In genomic region chr8:56724607-56725006, GRCm38 (mm10) we compare ENCODE assay signal across 27 mouse cellular contexts.
A peak's percentile ranks its signal among the peaks of the same experiment; 100 is the strongest.
DNase-seq lines count a peak whose midpoint lies in the region; ATAC-seq and TF ChIP-seq lines count a peak whose summit lies in the region.
"Had no signal": no experiment of that assay in that cellular context is flagged by ENCODE, and none has a peak within 500 bp of the region (broad histone marks: within the 10 kb centered on the region; RNA-seq: fewer than 3 reads in every experiment).

No protein-coding gene starts in this region.

- no peaks in the 10 kb centered on the region for H3K9me3 ChIP-seq in forebrain, embryonic 14.5 days (replicated peaks; ENCODE audit: control insufficient read depth, low read length)
- H3K9me3 ChIP-seq in forebrain, embryonic 13.5 days (replicated peaks) = no peaks in the 10 kb centered on the region
- no peaks in the 10 kb centered on the region for H3K9me3 ChIP-seq in kidney, postnatal 0 days (replicated peaks; ENCODE audit: low read length)
- H3K9me3 ChIP-seq in midbrain, postnatal 0 days (ENCODE audit: low read length) = no peaks in the 10 kb centered on the region
- H3K9me3 ChIP-seq in midbrain, embryonic 16.5 days (replicated peaks; ENCODE audit: control insufficient read depth, low read length, poor library complexity, severe bottlenecking) = no peaks in the 10 kb centered on the region
- H3K9me3 ChIP-seq: embryonic facial prominence, embryonic 13.5 days; hindbrain, embryonic 13.5 days; liver, embryonic 12.5 days; megakaryocyte, embryonic 14.5 days; midbrain, embryonic 13.5 days; neural tube, embryonic 12.5 days; stomach, embryonic 15.5 days had no signal

- peak; percentile 23 for DNase-seq in forebrain, embryonic 14.5 days (ENCODE audit: low spot score)
- DNase-seq in kidney, postnatal 0 days (ENCODE audit: low spot score) = peak; percentile 13
- no peak for DNase-seq in kidney, adult 11 months
- DNase-seq in midbrain, postnatal 0 days (ENCODE audit: low spot score) = no peak
- no peak for DNase-seq in spleen, adult 12 weeks (ENCODE audit: low spot score)
- DNase-seq: adrenal gland, postnatal 10 days; cerebellum, adult 18-20 months; cerebellum, postnatal 14 days; gastrocnemius, postnatal 14 days; heart, postnatal 36 days; kidney, postnatal 36 days; layer of hippocampus, adult 9-11 months; left cerebral cortex, postnatal 4 days; lung, adult 18-20 months; right cerebral cortex, postnatal 4 days; thymus, adult 18-20 months; thymus, postnatal 4 days had no signal

- H3K9ac ChIP-seq in forebrain, embryonic 14.5 days (ENCODE audit: low read length) = no peak overlapping the region
- no peak overlapping the region for H3K9ac ChIP-seq in forebrain, embryonic 13.5 days
- no peak overlapping the region for H3K9ac ChIP-seq in kidney, postnatal 0 days (ENCODE audit: low read depth, low read length)
- no peak overlapping the region for H3K9ac ChIP-seq in midbrain, postnatal 0 days (replicated peaks; ENCODE audit: low read length, poor library complexity, severe bottlenecking)
- H3K9ac ChIP-seq in midbrain, embryonic 16.5 days (ENCODE audit: low read depth, low read length) = no peak overlapping the region
- H3K9ac ChIP-seq: embryonic facial prominence, embryonic 13.5 days; hindbrain, embryonic 13.5 days; liver, embryonic 12.5 days; midbrain, embryonic 13.5 days; neural tube, embryonic 12.5 days; stomach, embryonic 15.5 days had no signal

- H3K27ac ChIP-seq in forebrain, embryonic 14.5 days (ENCODE audit: low read depth, low read length) = no peak overlapping the region
- no peak overlapping the region for H3K27ac ChIP-seq in forebrain, embryonic 13.5 days
- no peak overlapping the region for H3K27ac ChIP-seq in kidney, postnatal 0 days
- H3K27ac ChIP-seq in midbrain, postnatal 0 days (ENCODE audit: low read depth, low read length) = no peak overlapping the region
- no peak overlapping the region for H3K27ac ChIP-seq in midbrain, embryonic 16.5 days (ENCODE audit: low read length)
- H3K27ac ChIP-seq: embryonic facial prominence, embryonic 13.5 days; hindbrain, embryonic 13.5 days; liver, embryonic 12.5 days; midbrain, embryonic 13.5 days; neural tube, embryonic 12.5 days; stomach, embryonic 15.5 days had no signal

- no peaks in the 10 kb centered on the region for H3K36me3 ChIP-seq in forebrain, embryonic 14.5 days (ENCODE audit: control insufficient read depth, insufficient read depth, low read length)
- H3K36me3 ChIP-seq in forebrain, embryonic 13.5 days (ENCODE audit: poor library complexity, severe bottlenecking) = no peaks in the 10 kb centered on the region
- no peaks in the 10 kb centered on the region for H3K36me3 ChIP-seq in kidney, postnatal 0 days (ENCODE audit: insufficient read depth, low read length)
- no peaks in the 10 kb centered on the region for H3K36me3 ChIP-seq in midbrain, postnatal 0 days (ENCODE audit: insufficient read depth, low read length)
- H3K36me3 ChIP-seq in midbrain, embryonic 16.5 days (ENCODE audit: control insufficient read depth, insufficient read depth, low read length) = no peaks in the 10 kb centered on the region
- H3K36me3 ChIP-seq: embryonic facial prominence, embryonic 13.5 days; hindbrain, embryonic 13.5 days; liver, embryonic 12.5 days; midbrain, embryonic 13.5 days; neural tube, embryonic 12.5 days; stomach, embryonic 15.5 days had no signal

- no peaks in the 10 kb centered on the region for H3K27me3 ChIP-seq in forebrain, embryonic 14.5 days (replicated peaks; ENCODE audit: control insufficient read depth, insufficient read depth, low read length)
- H3K27me3 ChIP-seq in forebrain, embryonic 13.5 days = no peaks in the 10 kb centered on the region
- no peaks in the 10 kb centered on the region for H3K27me3 ChIP-seq in kidney, postnatal 0 days (ENCODE audit: insufficient read depth, low read length)
- H3K27me3 ChIP-seq in midbrain, postnatal 0 days (ENCODE audit: insufficient read depth, low read length) = no peaks in the 10 kb centered on the region
- no peaks in the 10 kb centered on the region for H3K27me3 ChIP-seq in midbrain, embryonic 16.5 days (ENCODE audit: control insufficient read depth, insufficient read depth, low read depth, low read length)
- H3K27me3 ChIP-seq: embryonic facial prominence, embryonic 13.5 days; hindbrain, embryonic 13.5 days; liver, embryonic 12.5 days; megakaryocyte, embryonic 14.5 days; midbrain, embryonic 13.5 days; neural tube, embryonic 12.5 days; stomach, embryonic 15.5 days had no signal

- H3K4me3 ChIP-seq in forebrain, embryonic 14.5 days (ENCODE audit: low read depth, low read length) = no peak overlapping the region
- no peak overlapping the region for H3K4me3 ChIP-seq in forebrain, embryonic 13.5 days
- H3K4me3 ChIP-seq in kidney, postnatal 0 days (replicated peaks; ENCODE audit: low read depth, low read length) = no peak overlapping the region
- no peak overlapping the region for H3K4me3 ChIP-seq in midbrain, postnatal 0 days (ENCODE audit: low read depth, low read length)
- no peak overlapping the region for H3K4me3 ChIP-seq in midbrain, embryonic 16.5 days (ENCODE audit: low read depth, low read length)
- H3K4me3 ChIP-seq: embryonic facial prominence, embryonic 13.5 days; hindbrain, embryonic 13.5 days; liver, embryonic 12.5 days; megakaryocyte, embryonic 14.5 days; midbrain, embryonic 13.5 days; neural tube, embryonic 12.5 days; stomach, embryonic 15.5 days had no signal

- WGBS in forebrain, embryonic 14.5 days = 77% methylated on average over 2 of the region's 2 CpGs
- 73% methylated on average over 2 of the region's 2 CpGs for WGBS in forebrain, embryonic 13.5 days
- 70% methylated on average over 2 of the region's 2 CpGs for WGBS in kidney, postnatal 0 days
- WGBS in midbrain, postnatal 0 days = 75% methylated on average over 2 of the region's 2 CpGs
- WGBS in midbrain, embryonic 16.5 days = 73% methylated on average over 2 of the region's 2 CpGs

- H3K4me2 ChIP-seq in forebrain, embryonic 14.5 days (ENCODE audit: low read length) = no peak overlapping the region
- H3K4me2 ChIP-seq in forebrain, embryonic 13.5 days = no peak overlapping the region
- H3K4me2 ChIP-seq in kidney, postnatal 0 days (ENCODE audit: low read length) = no peak overlapping the region
- H3K4me2 ChIP-seq in midbrain, postnatal 0 days (ENCODE audit: low read depth, low read length, poor library complexity, severe bottlenecking) = no peak overlapping the region
- H3K4me2 ChIP-seq in midbrain, embryonic 16.5 days (ENCODE audit: low read length) = no peak overlapping the region
- H3K4me2 ChIP-seq: embryonic facial prominence, embryonic 13.5 days; hindbrain, embryonic 13.5 days; liver, embryonic 12.5 days; midbrain, embryonic 13.5 days; neural tube, embryonic 12.5 days; stomach, embryonic 15.5 days had no signal

- peak; percentile 37 for TF ChIP-seq CTCF in kidney, postnatal 0 days (IDR thresholded peaks at IDR 0.05; ENCODE audit: low read depth)
- TF ChIP-seq CTCF in midbrain, postnatal 0 days (IDR thresholded peaks at IDR 0.05) = peak; percentile 40

- ATAC-seq in forebrain, embryonic 14.5 days = no peak
- no peak for ATAC-seq in forebrain, embryonic 13.5 days
- no peak for ATAC-seq in kidney, postnatal 0 days (replicated peaks; ENCODE audit: low FRiP score, low read depth)
- no peak for ATAC-seq in midbrain, postnatal 0 days (ENCODE audit: low FRiP score)
- no peak for ATAC-seq in midbrain, embryonic 16.5 days
- ATAC-seq: forebrain, embryonic 16.5 days; liver, embryonic 12.5 days; midbrain, embryonic 13.5 days had no signal

- no peaks in the 10 kb centered on the region for H3K4me1 ChIP-seq in forebrain, embryonic 14.5 days (ENCODE audit: control insufficient read depth, insufficient read depth, low read length)
- 0 out of 2 replicates have a peak, but pooled peaks cover 2% of the 10 kb centered on the region for H3K4me1 ChIP-seq in forebrain, embryonic 13.5 days
- no peaks in the 10 kb centered on the region for H3K4me1 ChIP-seq in kidney, postnatal 0 days (replicated peaks; ENCODE audit: insufficient read depth, low read length)
- H3K4me1 ChIP-seq in midbrain, postnatal 0 days (ENCODE audit: insufficient read depth, low read length) = no peaks in the 10 kb centered on the region
- no peaks in the 10 kb centered on the region for H3K4me1 ChIP-seq in midbrain, embryonic 16.5 days (ENCODE audit: control insufficient read depth, insufficient read depth, low read length)
- H3K4me1 ChIP-seq: embryonic facial prominence, embryonic 13.5 days; hindbrain, embryonic 13.5 days; liver, embryonic 12.5 days; megakaryocyte, embryonic 14.5 days; midbrain, embryonic 13.5 days; neural tube, embryonic 12.5 days; stomach, embryonic 15.5 days had no signal

Comparison
In these comparisons a context has a peak if more than half of its experiments do, and no peak if none do; other contexts are left out.
1. DNase-seq: peak in forebrain, embryonic 14.5 days (single experiment) and kidney, postnatal 0 days (single experiment); none in kidney, adult 11 months (single experiment), midbrain, postnatal 0 days (single experiment) and spleen, adult 12 weeks (single experiment).